Comparison of ENCODE assay signal across 9 mouse cellular contexts in the genomic region with DNA sequence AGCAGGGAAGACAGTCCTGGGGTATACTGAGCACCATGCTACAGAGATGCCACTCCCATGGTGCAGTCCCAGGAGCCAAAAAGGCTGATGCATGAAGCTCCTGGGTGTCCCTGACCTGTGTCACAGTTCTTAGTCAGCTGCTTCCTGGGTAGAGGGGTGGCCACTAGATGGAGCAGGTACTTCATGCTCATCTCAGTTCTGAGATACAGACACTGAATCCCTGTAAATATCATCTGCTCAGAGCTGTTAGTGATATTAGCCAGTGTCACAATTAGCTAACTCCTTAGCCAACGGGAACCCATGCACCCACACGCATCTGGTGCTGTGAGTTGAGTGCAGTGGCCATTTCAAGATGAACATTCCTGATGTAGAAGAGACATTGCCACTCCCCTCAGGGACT. TPM values are rescaled to one million over a fixed set of nuclear protein-coding genes. Genes with fewer than 3 reads are reported as not detected.
A peak's percentile ranks its signal among the peaks of the same experiment; 100 is the strongest.
DNase-seq lines count a peak whose midpoint lies in the region; ATAC-seq and TF ChIP-seq lines count a peak whose summit lies in the region.
"Had no signal": no experiment of that assay in that cellular context is flagged by ENCODE, and none has a peak within 500 bp of the region (broad histone marks: within the 10 kb centered on the region; RNA-seq: fewer than 3 reads in every experiment).

No protein-coding gene starts in this region.

- H3K36me3 ChIP-seq in midbrain, postnatal 0 days (ENCODE audit: insufficient read depth, low read length), result peaks cover 58% of the 10 kb centered on the region
- peaks cover 28% of the 10 kb centered on the region for H3K36me3 ChIP-seq in midbrain, embryonic 11.5 days (ENCODE audit: control insufficient read depth, insufficient read depth, low read length)
- H3K36me3 ChIP-seq in stomach, postnatal 0 days (ENCODE audit: control insufficient read depth, insufficient read depth, low read length), result peaks cover 8% of the 10 kb centered on the region; the same call in 1 of the 2 replicates
- H3K36me3 ChIP-seq in hindbrain, embryonic 10.5 days, result peaks cover 96% of the 10 kb centered on the region

- intact Hi-C loops in gastrocnemius, postnatal 14 days (cut with DNase I; ENCODE audit: low total_unique reads), result loop anchor here (5.0 kb wide), 1 partner anchor 242 kb away; no protein-coding TSS in a partner anchor
- intact Hi-C loops in left cerebral cortex, postnatal 36 days (cut with DNase I), result loop anchor here (10.0 kb wide), 1 partner anchor 240 kb away; no protein-coding TSS in a partner anchor

- TF ChIP-seq CTCF in midbrain, postnatal 0 days (IDR thresholded peaks at IDR 0.05), result peak; percentile 70
- peak; percentile 29; the same call in 1 of the 2 replicates for TF ChIP-seq CTCF in brain, embryonic 14.5 days (IDR thresholded peaks at IDR 0.05; ENCODE audit: borderline replicate concordance, extremely low read depth, insufficient read depth, insufficient read length)
- peak; percentile 74 for TF ChIP-seq CTCF in stomach, postnatal 0 days (IDR thresholded peaks at IDR 0.05; ENCODE audit: low read depth)

- no peak overlapping the region for H3K9ac ChIP-seq in midbrain, postnatal 0 days (replicated peaks; ENCODE audit: low read length, poor library complexity, severe bottlenecking)
- H3K9ac ChIP-seq in midbrain, embryonic 11.5 days (ENCODE audit: low read length), result no peak overlapping the region
- H3K9ac ChIP-seq in stomach, postnatal 0 days (ENCODE audit: low read length), result no peak overlapping the region
- H3K9ac ChIP-seq: limb, embryonic 13.5 days had no signal

- no peaks in the 10 kb centered on the region for H3K9me3 ChIP-seq in midbrain, postnatal 0 days (ENCODE audit: low read length)
- H3K9me3 ChIP-seq in midbrain, embryonic 11.5 days (ENCODE audit: control insufficient read depth, low read length), result no peaks in the 10 kb centered on the region
- H3K9me3 ChIP-seq in stomach, postnatal 0 days (ENCODE audit: control insufficient read depth, low read length), result no peaks in the 10 kb centered on the region
- H3K9me3 ChIP-seq in hindbrain, embryonic 10.5 days, result no peaks in the 10 kb centered on the region
- H3K9me3 ChIP-seq: limb, embryonic 13.5 days had no signal

- H3K27me3 ChIP-seq in midbrain, postnatal 0 days (ENCODE audit: insufficient read depth, low read length), result no peaks in the 10 kb centered on the region
- no peaks in the 10 kb centered on the region for H3K27me3 ChIP-seq in midbrain, embryonic 11.5 days (ENCODE audit: control insufficient read depth, insufficient read depth, low read length)
- no peaks in the 10 kb centered on the region for H3K27me3 ChIP-seq in stomach, postnatal 0 days (ENCODE audit: control insufficient read depth, insufficient read depth, low read length)
- H3K27me3 ChIP-seq in hindbrain, embryonic 10.5 days (ENCODE audit: insufficient read depth, poor library complexity, severe bottlenecking), result no peaks in the 10 kb centered on the region
- H3K27me3 ChIP-seq: limb, embryonic 13.5 days had no signal

- TF ChIP-seq POLR2A in brain, embryonic 14.5 days (IDR thresholded peaks at IDR 0.05; ENCODE audit: borderline replicate concordance, extremely low read depth, insufficient read depth, insufficient read length, poor library complexity, severe bottlenecking), result no peak

- no peak overlapping the region for H3K4me2 ChIP-seq in midbrain, postnatal 0 days (ENCODE audit: low read depth, low read length, poor library complexity, severe bottlenecking)
- no peak overlapping the region for H3K4me2 ChIP-seq in midbrain, embryonic 11.5 days
- H3K4me2 ChIP-seq in stomach, postnatal 0 days (replicated peaks; ENCODE audit: low read depth), result no peak overlapping the region
- H3K4me2 ChIP-seq: limb, embryonic 13.5 days had no signal

- no peak overlapping the region for H3K27ac ChIP-seq in midbrain, postnatal 0 days (ENCODE audit: low read depth, low read length)
- no peak overlapping the region for H3K27ac ChIP-seq in midbrain, embryonic 11.5 days (ENCODE audit: low read depth, low read length)
- no peak overlapping the region for H3K27ac ChIP-seq in stomach, postnatal 0 days (replicated peaks)
- no peak overlapping the region for H3K27ac ChIP-seq in hindbrain, embryonic 10.5 days
- H3K27ac ChIP-seq: limb, embryonic 13.5 days had no signal

- DNase-seq in gastrocnemius, postnatal 14 days, result peak; percentile 17
- no peak for DNase-seq in gastrocnemius, postnatal 25 days
- peak; percentile 41 for DNase-seq in midbrain, postnatal 0 days (ENCODE audit: low spot score)
- no peak for DNase-seq in midbrain, embryonic 11.5 days (ENCODE audit: low spot score, missing footprints)
- DNase-seq in brain, embryonic 14.5 days (ENCODE audit: low read depth), result no peak
- no peak for DNase-seq in stomach, postnatal 0 days (ENCODE audit: low spot score)
- DNase-seq in hindbrain, embryonic 10.5 days (ENCODE audit: low spot score), result no peak
- no peak for DNase-seq in left cerebral cortex, postnatal 36 days (ENCODE audit: low spot score in 2 of 2)

- ATAC-seq in midbrain, postnatal 0 days (ENCODE audit: low FRiP score), result no peak
- ATAC-seq in midbrain, embryonic 11.5 days (ENCODE audit: low FRiP score), result no peak
- no peak for ATAC-seq in stomach, postnatal 0 days (ENCODE audit: low FRiP score, low TSS enrichment)

- H3K4me3 ChIP-seq in midbrain, postnatal 0 days (ENCODE audit: low read depth, low read length), result no peak overlapping the region
- H3K4me3 ChIP-seq in midbrain, embryonic 11.5 days (ENCODE audit: low read depth, low read length), result no peak overlapping the region
- H3K4me3 ChIP-seq in stomach, postnatal 0 days (ENCODE audit: low read depth, low read length), result no peak overlapping the region
- no peak overlapping the region for H3K4me3 ChIP-seq in hindbrain, embryonic 10.5 days
- H3K4me3 ChIP-seq: limb, embryonic 13.5 days had no signal

- H3K4me1 ChIP-seq in midbrain, postnatal 0 days (ENCODE audit: insufficient read depth, low read length), result 0 out of 2 replicates have a peak, but pooled peaks cover 4% of the 10 kb centered on the region
- no peaks in the 10 kb centered on the region for H3K4me1 ChIP-seq in midbrain, embryonic 11.5 days (ENCODE audit: control insufficient read depth, insufficient read depth, low read length)
- H3K4me1 ChIP-seq in stomach, postnatal 0 days (replicated peaks; ENCODE audit: control insufficient read depth, insufficient read depth), result no peaks in the 10 kb centered on the region
- peaks cover 14% of the 10 kb centered on the region for H3K4me1 ChIP-seq in hindbrain, embryonic 10.5 days (replicated peaks)

- TF ChIP-seq EP300 in stomach, postnatal 0 days (optimal IDR thresholded peaks at IDR 0.05), result no peak

- WGBS in midbrain, postnatal 0 days, result 86% methylated on average over 2 of the region's 2 CpGs
- WGBS in midbrain, embryonic 11.5 days, result 89% methylated on average over 2 of the region's 2 CpGs
- 75% methylated on average over 2 of the region's 2 CpGs for WGBS in stomach, postnatal 0 days
- WGBS in hindbrain, embryonic 10.5 days, result 92% methylated on average over 2 of the region's 2 CpGs

RNA-seq across cellular contexts. Expression of gene Gpsm1, which starts 9.6 kb away (rescaled TPM):
- 1 to 10 TPM; 6.4 to 7.4 TPM for total RNA-seq in gastrocnemius, postnatal 14 days (2021)
- 1 to 10 TPM; 3.1 TPM for total RNA-seq in gastrocnemius, postnatal 25 days (2021)
- total RNA-seq in midbrain, postnatal 0 days (2014; rRNA removed), result 286 and 298 TPM in 2 replicates
- 162 and 163 TPM in 2 replicates for polyA plus RNA-seq in midbrain, postnatal 0 days (2015; fragmentation: Nextera tagmentation; extraction: Ambion mirVana)
- 46.2 and 53.3 TPM in 2 replicates for polyA plus RNA-seq in midbrain, embryonic 11.5 days (2014; fragmentation: Nextera tagmentation; extraction: Ambion mirVana)
- 163 and 195 TPM in 2 replicates for polyA plus RNA-seq in brain, embryonic 14.5 days (2012; rRNA removed)
- polyA plus RNA-seq in stomach, postnatal 0 days (2015; fragmentation: Nextera tagmentation; extraction: Ambion mirVana), result 20.4 and 20.9 TPM in 2 replicates
- 99.2 and 114 TPM in 2 replicates for polyA plus RNA-seq in hindbrain, embryonic 10.5 days (2016; fragmentation: Nextera tagmentation; extraction: Ambion mirVana)
- total RNA-seq in left cerebral cortex, postnatal 36 days (2021), result 10 to 100 TPM; 44.4 to 58.4 TPM

RNA-seq across cellular contexts. Expression of gene Dnlz, which starts 27.0 kb away (rescaled TPM):
- total RNA-seq in gastrocnemius, postnatal 14 days (2021), result 10 to 100 TPM; 17.0 to 17.6 TPM
- 10 to 100 TPM; 18.3 to 18.7 TPM for total RNA-seq in gastrocnemius, postnatal 25 days (2021)
- total RNA-seq in midbrain, postnatal 0 days (2014; rRNA removed), result 27.4 and 34.3 TPM in 2 replicates
- polyA plus RNA-seq in midbrain, postnatal 0 days (2015; fragmentation: Nextera tagmentation; extraction: Ambion mirVana), result 24.1 and 26.0 TPM in 2 replicates
- polyA plus RNA-seq in midbrain, embryonic 11.5 days (2014; fragmentation: Nextera tagmentation; extraction: Ambion mirVana), result 29.5 and 35.0 TPM in 2 replicates
- polyA plus RNA-seq in brain, embryonic 14.5 days (2012; rRNA removed), result 31.0 and 32.8 TPM in 2 replicates
- polyA plus RNA-seq in stomach, postnatal 0 days (2015; fragmentation: Nextera tagmentation; extraction: Ambion mirVana), result 15.1 and 16.6 TPM in 2 replicates
- 36.8 and 38.8 TPM in 2 replicates for polyA plus RNA-seq in hindbrain, embryonic 10.5 days (2016; fragmentation: Nextera tagmentation; extraction: Ambion mirVana)
- 10 to 100 TPM; 27.5 to 28.7 TPM for total RNA-seq in left cerebral cortex, postnatal 36 days (2021)

RNA-seq across cellular contexts. Expression of gene Ccdc187, which starts 30.6 kb away (rescaled TPM):
- total RNA-seq in gastrocnemius, postnatal 14 days (2021), result under 1 TPM; 0.04 to 0.09 TPM
- total RNA-seq in gastrocnemius, postnatal 25 days (2021), result under 1 TPM in 1 of 2 experiments, not detected in 1; 0.03 TPM
- total RNA-seq in midbrain, postnatal 0 days (2014; rRNA removed), result 2.8 and 3.7 TPM in 2 replicates
- polyA plus RNA-seq in midbrain, postnatal 0 days (2015; fragmentation: Nextera tagmentation; extraction: Ambion mirVana), result 0.16 and 0.23 TPM in 2 replicates
- 0.05 and 0.10 TPM in 2 replicates for polyA plus RNA-seq in midbrain, embryonic 11.5 days (2014; fragmentation: Nextera tagmentation; extraction: Ambion mirVana)
- polyA plus RNA-seq in brain, embryonic 14.5 days (2012; rRNA removed), result 1.4 and 1.9 TPM in 2 replicates
- polyA plus RNA-seq in stomach, postnatal 0 days (2015; fragmentation: Nextera tagmentation; extraction: Ambion mirVana), result 0.21 and 0.40 TPM in 2 replicates
- polyA plus RNA-seq in hindbrain, embryonic 10.5 days (2016; fragmentation: Nextera tagmentation; extraction: Ambion mirVana), result 0.10 and 0.20 TPM in 2 replicates
- total RNA-seq in left cerebral cortex, postnatal 36 days (2021), result 1 to 10 TPM; 1.3 to 3.5 TPM

RNA-seq across cellular contexts. Expression of gene Card9, which starts 35.8 kb away (rescaled TPM):
- 1 to 10 TPM in 1 of 2 experiments, under 1 TPM in 1; 0.71 to 1.1 TPM for total RNA-seq in gastrocnemius, postnatal 14 days (2021)
- total RNA-seq in gastrocnemius, postnatal 25 days (2021), result under 1 TPM; 0.46 to 0.56 TPM
- 7.0 and 11.9 TPM in 2 replicates for total RNA-seq in midbrain, postnatal 0 days (2014; rRNA removed)
- polyA plus RNA-seq in midbrain, postnatal 0 days (2015; fragmentation: Nextera tagmentation; extraction: Ambion mirVana), result 1.4 and 1.6 TPM in 2 replicates
- 0.99 and 1.1 TPM in 2 replicates for polyA plus RNA-seq in midbrain, embryonic 11.5 days (2014; fragmentation: Nextera tagmentation; extraction: Ambion mirVana)
- polyA plus RNA-seq in brain, embryonic 14.5 days (2012; rRNA removed), result 1.8 and 2.2 TPM in 2 replicates
- 0.51 and 0.55 TPM in 2 replicates for polyA plus RNA-seq in stomach, postnatal 0 days (2015; fragmentation: Nextera tagmentation; extraction: Ambion mirVana)
- 0.62 and 1.1 TPM in 2 replicates for polyA plus RNA-seq in hindbrain, embryonic 10.5 days (2016; fragmentation: Nextera tagmentation; extraction: Ambion mirVana)
- 1 to 10 TPM; 2.1 to 2.7 TPM for total RNA-seq in left cerebral cortex, postnatal 36 days (2021)

RNA-seq across cellular contexts. Expression of gene Snapc4, which starts 55.5 kb away (rescaled TPM):
- 1 to 10 TPM; 6.2 to 7.2 TPM for total RNA-seq in gastrocnemius, postnatal 14 days (2021)
- 1 to 10 TPM; 5.7 to 5.9 TPM for total RNA-seq in gastrocnemius, postnatal 25 days (2021)
- total RNA-seq in midbrain, postnatal 0 days (2014; rRNA removed), result 44.7 and 66.4 TPM in 2 replicates
- 27.8 and 29.1 TPM in 2 replicates for polyA plus RNA-seq in midbrain, postnatal 0 days (2015; fragmentation: Nextera tagmentation; extraction: Ambion mirVana)
- 22.3 and 22.5 TPM in 2 replicates for polyA plus RNA-seq in midbrain, embryonic 11.5 days (2014; fragmentation: Nextera tagmentation; extraction: Ambion mirVana)
- polyA plus RNA-seq in brain, embryonic 14.5 days (2012; rRNA removed), result 52.9 and 53.8 TPM in 2 replicates
- 7.4 and 9.5 TPM in 2 replicates for polyA plus RNA-seq in stomach, postnatal 0 days (2015; fragmentation: Nextera tagmentation; extraction: Ambion mirVana)
- 35.3 and 35.5 TPM in 2 replicates for polyA plus RNA-seq in hindbrain, embryonic 10.5 days (2016; fragmentation: Nextera tagmentation; extraction: Ambion mirVana)
- total RNA-seq in left cerebral cortex, postnatal 36 days (2021), result 10 to 100 TPM; 54.0 to 71.0 TPM

Comparison
In these comparisons a context has a peak if more than half of its experiments do, and no peak if none do; other contexts are left out.
1. DNase-seq: peak in gastrocnemius, postnatal 14 days (single experiment) and midbrain, postnatal 0 days (single experiment); none in gastrocnemius, postnatal 25 days (single experiment), midbrain, embryonic 11.5 days (single experiment), brain, embryonic 14.5 days (single experiment), stomach, postnatal 0 days (single experiment), hindbrain, embryonic 10.5 days (single experiment) and left cerebral cortex, postnatal 36 days (0 of 2).
2. Peak in every context shown above with its lines, with median percentiles within 50 percentile points of each other: CTCF ChIP-seq.